Mouse (Mus musculus) stomach, embryonic 14.5 days (tissue): ENCODE results near the gene Cenpc1. TPM values are rescaled to one million over a fixed set of nuclear protein-coding genes. Genes with fewer than 3 reads are reported as not detected.
A peak's percentile ranks its signal among the peaks of the same experiment; 100 is the strongest.

Experiments
- ATAC-seq: fragments of 200-750 bp; cut with Nextera tagmentation; 2 replicates; pipeline ENCODE4 v1.8.0; 2017; ENCODE audit warnings: low read depth, moderate TSS enrichment; ENCODE audit not compliant: insufficient number of reproducible peaks, insufficient read depth, low FRiP score
- H3K27ac ChIP-seq: fragments of 300-500 bp; sonication (generic); 2 replicates; pipeline ENCODE4 v1.5.1; 2014; ENCODE audit warnings: mild to moderate bottlenecking, low read length, moderate library complexity, mixed read lengths
- H3K27me3 ChIP-seq: fragments of 300-500 bp; sonication (generic); 2 replicates; pipeline ENCODE4 v1.6.1; 2014; ENCODE audit warnings: low read length, control low read depth, mixed read lengths; ENCODE audit not compliant: control insufficient read depth, insufficient read depth
- H3K36me3 ChIP-seq: fragments of 300-500 bp; sonication (generic); 2 replicates; pipeline ENCODE4 v1.6.1; 2014; ENCODE audit warnings: mild to moderate bottlenecking, control low read depth, low read length, moderate library complexity, mixed read lengths; ENCODE audit not compliant: control insufficient read depth, insufficient read depth
- H3K4me1 ChIP-seq: fragments of 300-500 bp; sonication (generic); 2 replicates; pipeline ENCODE4 v1.6.1; 2014; ENCODE audit warnings: low read length, control low read depth, mixed read lengths; ENCODE audit not compliant: control insufficient read depth, insufficient read depth
- H3K4me2 ChIP-seq: fragments of 300-500 bp; sonication (generic); replicated peaks from 2 replicates; pipeline ENCODE4 v1.6.1; 2014; ENCODE audit warnings: low read depth, low read length, control low read depth
- H3K4me3 ChIP-seq: fragments of 300-500 bp; sonication (generic); 2 replicates; pipeline ENCODE4 v1.5.1; 2014; ENCODE audit warnings: low read depth, low read length, control low read depth
- H3K9ac ChIP-seq: fragments of 300-500 bp; sonication (generic); replicated peaks from 2 replicates; pipeline ENCODE4 v1.6.1; 2014; ENCODE audit warnings: low read depth, mild to moderate bottlenecking, control low read depth, low read length, moderate library complexity, mixed read lengths
- H3K9me3 ChIP-seq: fragments of 300-500 bp; sonication (generic); 2 replicates; pipeline ENCODE4 v1.6.1; 2016; ENCODE audit warnings: low read depth, low read length, control low read depth; ENCODE audit not compliant: control insufficient read depth
- WGBS: fragments of 180-500 bp; shearing (Covaris S2); extraction: QIAGEN DNeasy Blood & Tissue Kit; methylation state at CpG from one replicate; pipeline ENCODE4 v1.1.7; 2014; 5-methylcytosine and 5-hydroxymethylcytosine counted together
- polyA plus RNA-seq: library from polyadenylated mRNA; unstranded; fragments of >200 nt; fragmentation: Nextera tagmentation; extraction: Ambion mirVana; gene quantifications from 2 replicates; pipeline ENCODE4 v1.2.1, GENCODE M21; 2014

The Cenpc1 gene
- polyA plus RNA-seq, 1 experiment from 2014 or later = 41.4 TPM

DNA sequence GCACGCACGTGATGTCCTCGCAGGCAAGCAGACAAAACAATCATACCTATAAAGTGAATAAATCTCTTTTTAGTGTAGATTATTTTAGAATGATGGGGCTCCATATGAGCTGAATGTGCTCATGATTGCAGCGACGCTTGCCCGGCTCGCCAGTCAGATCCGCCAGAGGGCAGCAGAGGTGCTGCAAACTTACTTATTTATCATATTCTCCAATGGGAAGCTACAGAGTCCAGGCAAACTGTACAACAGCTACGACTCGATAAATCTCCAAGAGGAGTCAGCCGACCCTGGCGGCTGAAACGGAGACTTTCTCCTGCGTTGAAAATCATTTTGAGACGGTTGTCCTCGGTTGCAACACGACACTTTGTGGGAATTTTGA lies 1.2 kb upstream of the Cenpc1 start:
- Histone ChIP-seq H3K4me2 (peak overlapping the region; percentile 56), H3K9ac (no peak overlapping the region), H3K4me1 (peaks cover 7% of the 10 kb centered on the region; the same call in 1 of the 2 replicates), H3K27me3 (no peaks in the 10 kb centered on the region), H3K4me3 (peak overlapping the region; percentile 79), H3K36me3 (no peaks in the 10 kb centered on the region), H3K9me3 (no peaks in the 10 kb centered on the region), H3K27ac (peak overlapping the region; percentile 40)
- ATAC-seq = peak; percentile 10; the same call in 1 of the 2 replicates
- WGBS = under 1% methylated on average over 17 of the region's 17 CpGs

- ATAC-seq = peak; percentile 48; the same call in 1 of the 2 replicates
- no peaks in the 10 kb centered on the region for H3K27me3 ChIP-seq
- H3K9ac ChIP-seq = 0 out of 2 replicates have a peak overlapping the region, but pooled peaks have one; percentile 18
- H3K36me3 ChIP-seq = no peaks in the 10 kb centered on the region
- H3K4me1 ChIP-seq = peaks cover 7% of the 10 kb centered on the region; the same call in 1 of the 2 replicates
- H3K9me3 ChIP-seq = no peaks in the 10 kb centered on the region
- H3K4me3 ChIP-seq = peak overlapping the region; percentile 79
- peak overlapping the region; percentile 56 for H3K4me2 ChIP-seq
- H3K27ac ChIP-seq = peak overlapping the region; percentile 40
- WGBS = under 1% methylated on average over 17 of the region's 17 CpGs
These were observed 630 bp upstream of the Cenpc1 start for GRCm38 (mm10) chr5:86065876-86066550.

DNA sequence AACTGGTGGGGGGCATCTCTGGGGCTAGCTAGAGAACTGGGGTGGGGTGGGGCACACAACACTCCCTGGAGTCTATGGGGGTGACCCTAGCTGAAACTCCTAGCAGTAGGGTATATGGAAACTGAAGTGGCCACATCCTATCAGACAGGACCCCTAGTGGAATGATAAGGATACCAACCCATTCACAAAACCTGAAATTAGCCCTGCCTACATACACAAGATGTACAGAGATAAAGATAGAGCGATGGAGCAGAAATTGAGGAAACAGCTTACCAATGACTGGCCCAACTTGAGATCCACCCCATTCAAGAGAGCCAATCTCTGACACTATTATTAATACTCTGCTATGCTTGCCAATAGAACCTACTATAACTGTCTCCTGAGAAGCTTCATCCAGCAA lies 1.9 kb downstream of the Cenpc1 start:
- 94% methylated on average over 1 of the region's 1 CpGs for WGBS
- Histone ChIP-seq H3K9ac (no peak overlapping the region), H3K4me3 (no peak overlapping the region), H3K9me3 (no peaks in the 10 kb centered on the region), H3K4me1 (peaks cover 7% of the 10 kb centered on the region; the same call in 1 of the 2 replicates), H3K27ac (no peak overlapping the region), H3K36me3 (no peaks in the 10 kb centered on the region), H3K27me3 (no peaks in the 10 kb centered on the region), H3K4me2 (peak overlapping the region; percentile 38; the same call in 1 of the 2 replicates)
- ATAC-seq = no peak

GRCm38 (mm10) chr5:86029820-86030219 lies 35.6 kb downstream of the Cenpc1 start:
- no peak for ATAC-seq
- Histone ChIP-seq H3K27ac (no peak overlapping the region), H3K36me3 (peaks cover 24% of the 10 kb centered on the region), H3K4me1 (no peaks in the 10 kb centered on the region), H3K9me3 (no peaks in the 10 kb centered on the region), H3K4me3 (no peak overlapping the region), H3K9ac (no peak overlapping the region), H3K4me2 (no peak overlapping the region), H3K27me3 (no peaks in the 10 kb centered on the region)
- 76% methylated on average over 2 of the region's 2 CpGs for WGBS

- 84% methylated on average over 6 of the region's 6 CpGs for WGBS
- no peak overlapping the region for H3K4me3 ChIP-seq
- no peaks in the 10 kb centered on the region for H3K36me3 ChIP-seq
- no peak overlapping the region for H3K9ac ChIP-seq
- H3K27ac ChIP-seq = no peak overlapping the region
- ATAC-seq = no peak
- H3K4me2 ChIP-seq = no peak overlapping the region
- no peaks in the 10 kb centered on the region for H3K27me3 ChIP-seq
- H3K4me1 ChIP-seq = no peaks in the 10 kb centered on the region
- H3K9me3 ChIP-seq = no peaks in the 10 kb centered on the region
These were observed 68.6 kb downstream of the Cenpc1 start for GRCm38 (mm10) chr5:85996545-85997510.

DNA sequence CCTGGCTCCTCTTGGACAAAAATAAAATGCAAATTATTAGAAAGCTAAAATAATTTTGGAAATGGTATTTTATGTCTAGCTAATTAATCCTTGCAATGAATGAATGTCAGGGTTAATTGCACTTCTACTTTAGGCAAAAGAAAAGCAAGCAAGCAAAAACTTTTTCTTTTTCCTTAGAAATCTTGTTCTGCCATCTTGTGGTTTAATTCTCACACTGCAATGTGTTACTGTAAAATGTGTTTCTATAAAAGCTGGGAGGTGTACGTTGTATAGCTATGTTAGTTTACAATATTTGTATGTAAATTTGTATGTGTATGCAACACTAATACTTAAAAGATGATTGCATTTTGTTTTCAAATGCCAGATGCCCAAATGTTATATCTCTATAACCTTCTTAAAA lies 70.8 kb downstream of the Cenpc1 start:
- no peak overlapping the region for H3K9ac ChIP-seq
- no peaks in the 10 kb centered on the region for H3K4me1 ChIP-seq
- no peaks in the 10 kb centered on the region for H3K9me3 ChIP-seq
- ATAC-seq = no peak
- 47% methylated on average over 1 of the region's 1 CpGs for WGBS
- no peak overlapping the region for H3K4me2 ChIP-seq
- H3K36me3 ChIP-seq = no peaks in the 10 kb centered on the region
- H3K27me3 ChIP-seq = no peaks in the 10 kb centered on the region
- no peak overlapping the region for H3K27ac ChIP-seq
- no peak overlapping the region for H3K4me3 ChIP-seq

- Histone ChIP-seq H3K4me3 (no peak overlapping the region), H3K27ac (no peak overlapping the region), H3K27me3 (no peaks in the 10 kb centered on the region), H3K9ac (no peak overlapping the region), H3K4me2 (no peak overlapping the region), H3K4me1 (no peaks in the 10 kb centered on the region), H3K36me3 (no peaks in the 10 kb centered on the region), H3K9me3 (no peaks in the 10 kb centered on the region)
- 84% methylated on average over 4 of the region's 4 CpGs for WGBS
- no peak for ATAC-seq
These were observed 72.3 kb downstream of the Cenpc1 start for GRCm38 (mm10) chr5:85992805-85993721.

DNA sequence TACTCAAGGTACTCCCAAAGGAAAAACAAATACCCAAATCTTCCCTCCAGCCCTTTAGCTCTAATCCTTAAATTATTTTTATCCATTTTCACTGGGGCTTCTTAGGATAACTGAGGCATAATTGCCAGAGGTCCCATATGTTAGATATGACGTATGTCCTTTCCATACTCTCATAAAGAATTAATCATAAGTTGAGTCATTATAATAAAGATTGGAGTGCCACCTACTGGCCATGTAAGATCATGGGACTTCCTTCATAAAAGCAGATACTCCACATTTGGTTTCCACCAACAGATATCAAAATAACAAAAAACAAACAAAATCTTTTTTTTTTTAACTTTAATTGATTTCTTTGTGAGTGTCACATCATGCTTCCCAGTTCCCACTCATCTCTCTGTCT lies 73.3 kb downstream of the Cenpc1 start:
- H3K4me2 ChIP-seq = no peak overlapping the region
- H3K9me3 ChIP-seq = no peaks in the 10 kb centered on the region
- H3K4me1 ChIP-seq = no peaks in the 10 kb centered on the region
- H3K4me3 ChIP-seq = no peak overlapping the region
- H3K36me3 ChIP-seq = no peaks in the 10 kb centered on the region
- H3K27ac ChIP-seq = no peak overlapping the region
- WGBS = 21% methylated on average over 1 of the region's 1 CpGs
- no peak for ATAC-seq
- H3K27me3 ChIP-seq = no peaks in the 10 kb centered on the region
- no peak overlapping the region for H3K9ac ChIP-seq
